Mouse (Mus musculus): ENCODE data around the gene Cited2.

Cited2 gene

DNA sequence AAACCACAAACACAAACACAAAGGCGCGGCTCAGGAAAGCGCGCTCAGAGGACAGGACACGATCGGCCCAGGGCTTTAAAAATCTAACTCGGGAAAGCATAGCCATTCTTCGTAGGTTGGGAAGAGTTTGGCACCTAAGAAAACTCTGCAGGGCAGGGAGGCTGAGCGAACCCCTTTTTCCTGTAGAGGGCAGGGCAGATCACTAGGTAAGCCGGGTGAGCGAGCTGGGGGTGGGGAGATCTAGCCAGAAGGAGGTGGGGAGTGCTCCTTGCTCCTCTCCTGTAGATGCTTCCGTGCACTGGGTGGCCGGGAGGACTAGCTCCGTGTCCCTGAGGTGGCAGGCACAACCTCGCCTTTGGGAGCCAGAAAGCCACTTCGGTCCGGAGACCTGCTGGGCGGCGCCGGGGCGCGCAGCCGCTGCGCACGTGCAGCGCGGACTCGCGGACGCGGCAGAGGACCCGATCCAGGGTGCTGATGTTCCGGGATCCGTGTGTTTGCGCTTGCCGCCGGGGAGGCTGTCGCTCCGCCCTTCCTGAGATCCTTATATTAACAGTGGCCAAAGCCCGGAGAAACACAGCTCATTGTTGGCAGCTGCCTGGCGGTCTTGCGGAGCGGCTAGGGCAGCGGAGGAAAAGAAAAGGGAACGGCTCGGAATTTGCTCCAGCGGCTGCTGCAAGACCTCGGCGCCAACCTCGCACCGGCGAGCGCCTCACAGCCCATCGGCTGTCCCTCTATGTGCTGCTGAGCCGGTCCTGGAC lies at the start of gene Cited2:
TSS of gene Cited2 (plus strand) at position 566 of the 758 bp plus-strand sequence.
- peak; percentile 97 to 98 for DNase-seq (ENCODE audit: low spot score in 2 of 2)

DNA sequence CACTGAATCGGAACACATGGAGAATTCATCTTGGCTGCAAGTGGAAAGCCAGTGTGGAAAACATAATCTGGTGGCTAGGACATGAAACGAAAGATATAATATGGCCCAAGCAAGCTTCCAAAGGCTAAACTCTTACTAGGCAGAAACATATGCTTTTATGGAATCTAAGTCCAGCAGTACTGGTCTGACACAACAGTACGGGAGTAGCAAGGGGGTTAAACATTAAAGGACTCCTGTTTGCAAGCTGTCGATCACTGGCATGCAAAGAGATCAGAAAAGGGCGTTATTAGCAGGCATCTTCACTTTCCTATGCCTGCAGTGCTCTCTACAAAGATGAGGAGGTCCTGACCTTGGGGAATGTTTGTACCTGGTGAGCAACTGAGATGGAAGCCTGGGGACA lies 48.6 kb upstream of the Cited2 start:
- DNase-seq (ENCODE audit: low spot score in 2 of 2): no peak

DNA sequence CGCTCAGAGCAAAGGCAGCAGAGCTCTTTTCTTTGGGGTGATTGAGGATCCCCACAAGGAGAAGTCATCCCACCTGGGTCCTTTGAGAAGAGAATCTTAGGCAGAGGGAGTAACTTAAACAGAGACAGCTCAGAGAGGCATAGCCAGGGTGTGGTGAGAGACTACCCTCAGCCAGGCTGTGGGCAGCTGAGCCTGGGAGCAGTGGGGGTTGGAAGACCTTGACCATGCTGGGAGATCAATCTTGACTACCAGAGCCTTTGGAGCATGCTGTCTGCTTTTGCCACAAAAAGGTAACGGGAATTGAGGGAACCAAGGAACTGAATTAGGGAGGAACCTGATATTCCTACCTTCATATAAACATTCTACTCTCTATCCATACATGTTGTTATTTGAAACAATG lies 48.1 kb upstream of the Cited2 start:
- no peak for DNase-seq (ENCODE audit: low spot score in 2 of 2)

DNA sequence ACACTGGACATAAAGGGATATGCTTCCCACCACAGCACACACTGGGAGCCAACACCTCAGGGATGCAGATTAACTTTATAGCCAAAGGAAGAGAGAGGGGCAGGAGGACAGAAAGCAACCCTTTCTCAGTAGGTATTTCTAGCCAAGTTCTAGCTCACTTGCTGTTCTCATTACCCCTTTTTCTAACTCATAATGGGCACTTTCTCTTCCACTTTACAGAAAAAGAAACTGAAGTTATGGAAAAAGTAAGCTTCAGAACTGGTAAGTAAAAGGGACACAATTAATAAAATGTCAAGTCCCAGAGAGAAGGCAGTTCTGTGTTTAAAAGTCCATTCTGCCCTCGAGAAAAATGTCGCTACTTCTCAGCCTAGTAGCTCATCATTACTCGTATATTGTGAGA lies 46.6 kb upstream of the Cited2 start:
- DNase-seq (ENCODE audit: low spot score in 2 of 2): no peak

DNA sequence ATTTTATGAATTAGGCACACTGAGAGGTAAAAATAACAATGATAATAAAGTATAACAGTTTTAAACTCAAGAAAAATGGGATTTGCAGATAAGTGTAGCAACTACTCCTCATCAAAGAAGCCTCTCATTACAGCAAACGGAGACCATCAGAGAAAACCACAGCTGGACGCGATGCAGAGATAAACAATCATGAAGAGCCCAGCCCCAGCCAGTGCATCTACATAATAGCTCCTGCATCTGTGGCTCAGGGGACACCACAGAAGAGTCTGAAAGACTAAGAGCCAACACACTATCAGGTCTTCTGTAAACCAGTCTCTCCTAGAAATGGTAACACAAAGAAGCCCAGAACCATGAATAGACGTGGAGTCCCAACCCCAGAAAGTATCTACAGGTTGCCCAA lies 45.7 kb upstream of the Cited2 start:
- no peak for DNase-seq (ENCODE audit: low spot score in 2 of 2)

DNA sequence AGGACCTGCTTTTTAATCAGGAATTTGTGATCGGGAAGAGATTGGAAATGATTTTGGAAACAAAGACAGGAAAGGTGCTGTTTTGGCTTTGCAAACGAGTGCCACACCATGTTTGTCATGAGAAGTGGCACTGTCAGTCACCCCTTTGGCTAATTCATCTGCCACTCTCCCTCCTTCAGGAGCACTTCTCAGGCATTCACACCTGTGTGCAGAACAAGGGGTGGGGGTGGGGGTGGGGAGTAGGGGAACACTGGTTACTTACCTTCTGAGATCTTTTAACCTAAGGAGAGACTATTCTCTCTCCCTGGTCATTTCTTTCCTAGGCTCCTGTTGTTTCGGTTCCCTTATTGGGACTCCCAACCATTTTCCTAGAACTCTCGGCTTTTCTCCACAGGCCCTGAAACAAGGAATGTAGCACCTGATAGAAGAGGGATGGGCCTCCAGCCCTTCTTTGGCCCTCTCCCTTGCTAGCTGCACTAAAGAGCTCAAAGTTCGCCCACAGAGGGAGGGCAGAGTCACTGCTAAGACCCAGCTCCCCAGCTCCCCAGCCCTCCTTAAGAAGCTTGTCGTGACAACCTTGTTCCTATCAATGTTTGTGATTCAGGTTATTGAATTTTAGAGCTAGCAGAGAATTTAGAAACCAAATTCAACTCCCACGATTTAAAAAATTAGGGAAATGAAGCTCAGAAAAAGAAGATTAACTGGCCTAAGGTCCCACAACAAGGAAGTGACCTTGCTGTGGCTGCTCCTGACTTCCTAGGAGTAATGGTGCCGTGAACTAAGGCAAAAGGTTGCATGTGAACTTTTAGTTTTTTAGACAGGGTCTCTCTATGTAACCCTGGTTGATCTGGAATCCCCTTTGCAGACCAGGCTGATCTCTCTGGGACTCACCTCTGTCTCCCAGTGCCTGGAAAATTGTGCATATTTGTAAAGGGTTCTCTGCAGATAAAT lies 42.3 kb upstream of the Cited2 start:
- DNase-seq (ENCODE audit: low spot score in 2 of 2): no peak

DNA sequence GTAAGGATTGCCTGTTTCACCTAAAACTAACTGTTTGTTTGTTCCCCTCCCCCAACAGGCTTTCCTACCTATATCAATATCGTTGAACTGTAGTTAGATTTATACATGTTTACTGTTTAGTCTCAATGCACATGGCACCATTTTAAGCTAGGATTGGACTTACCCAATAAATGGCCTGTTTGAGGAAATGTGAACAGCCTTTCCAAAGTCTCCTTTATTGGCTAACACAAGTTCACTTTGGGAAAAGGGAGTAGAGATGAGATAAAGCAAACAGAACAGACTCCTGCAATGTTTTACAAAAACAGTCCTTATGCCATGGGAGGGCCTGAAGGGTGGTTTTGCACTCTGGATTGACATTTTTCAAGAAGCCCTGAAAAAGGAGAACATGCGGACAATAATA lies 41.6 kb upstream of the Cited2 start:
- DNase-seq (ENCODE audit: low spot score in 2 of 2): no peak

DNA sequence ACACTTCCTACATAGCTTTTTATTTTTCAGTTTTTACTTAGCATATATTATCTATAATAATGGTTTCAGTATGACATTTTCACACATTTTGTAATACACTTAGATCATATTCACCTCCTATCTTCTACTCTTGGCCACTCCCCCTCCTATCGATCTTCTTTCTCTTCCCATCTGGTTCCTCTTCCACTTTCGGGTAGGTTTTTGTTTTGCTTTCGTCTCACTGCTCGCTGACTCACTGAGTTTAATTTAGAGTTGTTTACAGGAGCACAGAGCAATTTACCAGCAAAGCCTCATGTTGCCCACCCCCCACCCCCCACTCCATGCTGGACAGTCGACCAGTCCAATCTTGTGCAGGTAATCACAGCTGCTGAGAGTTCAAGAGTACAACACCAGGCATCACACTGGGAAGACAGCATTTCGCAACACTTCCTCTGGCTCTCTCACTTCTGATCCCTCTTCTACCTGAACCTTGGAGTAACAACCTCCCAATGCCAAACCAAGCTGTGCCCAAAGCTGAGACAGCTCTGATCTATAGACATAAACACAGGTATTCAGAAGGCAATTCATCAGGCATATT lies 39.1 kb upstream of the Cited2 start:
- DNase-seq (ENCODE audit: low spot score in 2 of 2): no peak

DNA sequence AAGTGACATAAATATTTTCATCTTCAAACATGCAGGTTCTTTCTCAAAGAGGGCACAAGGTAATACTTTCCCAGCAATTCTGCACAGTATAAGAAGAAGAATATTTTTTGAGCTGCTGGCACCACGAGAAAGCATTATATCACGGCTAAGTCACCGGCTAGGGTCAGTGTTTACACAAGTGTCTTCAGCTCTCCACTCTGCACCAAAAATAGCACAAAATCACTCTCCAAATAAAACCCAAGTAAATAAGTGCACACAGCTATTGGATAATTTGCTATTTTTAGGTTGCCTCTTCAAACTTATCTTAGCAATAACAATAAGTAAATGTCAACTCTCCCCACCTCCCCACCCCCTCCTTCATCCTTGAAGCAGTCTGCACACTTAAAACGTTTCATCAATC lies 33.2 kb upstream of the Cited2 start:
- DNase-seq (ENCODE audit: low spot score in 2 of 2): no peak

DNA sequence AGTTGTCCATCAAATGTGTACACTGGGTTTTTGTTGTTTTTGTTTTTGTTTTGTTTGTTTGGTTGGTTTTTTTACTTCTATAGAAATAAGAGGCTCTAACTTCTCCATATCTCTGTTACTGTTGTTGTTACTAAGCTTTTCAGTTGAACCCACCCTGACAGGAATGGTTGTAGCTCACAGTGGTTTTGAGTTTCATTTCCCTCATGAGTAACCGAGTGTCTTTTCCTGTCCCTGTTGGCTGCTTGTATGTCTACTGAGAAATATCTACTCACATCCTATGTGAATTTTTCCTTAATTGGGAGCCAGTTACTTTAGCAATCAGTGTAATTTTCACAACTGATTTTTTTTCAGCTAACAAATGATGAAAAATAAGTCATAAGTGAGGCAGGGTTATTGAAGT lies 31.3 kb upstream of the Cited2 start:
- DNase-seq (ENCODE audit: low spot score in 2 of 2): no peak

DNA sequence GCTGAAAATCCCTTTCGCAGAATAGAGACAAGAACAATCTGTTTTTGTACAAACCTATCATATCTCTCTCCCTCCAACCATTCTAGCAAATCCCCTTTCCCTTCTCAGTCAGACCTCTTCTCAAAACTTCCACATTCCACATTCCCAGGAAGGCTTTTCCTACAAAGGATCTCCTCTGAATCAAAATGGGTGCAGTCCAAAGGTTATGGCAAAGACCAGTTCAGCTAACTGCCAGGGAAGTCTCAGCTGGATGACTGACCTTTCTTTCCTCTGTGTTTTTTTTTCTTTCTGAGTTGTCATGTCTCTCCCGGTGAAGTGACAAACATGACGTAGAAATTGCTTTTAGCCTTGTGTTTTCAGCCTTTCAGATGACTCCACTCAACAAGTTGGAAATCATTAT lies 27.2 kb upstream of the Cited2 start:
- DNase-seq (ENCODE audit: low spot score in 2 of 2): no peak

DNA sequence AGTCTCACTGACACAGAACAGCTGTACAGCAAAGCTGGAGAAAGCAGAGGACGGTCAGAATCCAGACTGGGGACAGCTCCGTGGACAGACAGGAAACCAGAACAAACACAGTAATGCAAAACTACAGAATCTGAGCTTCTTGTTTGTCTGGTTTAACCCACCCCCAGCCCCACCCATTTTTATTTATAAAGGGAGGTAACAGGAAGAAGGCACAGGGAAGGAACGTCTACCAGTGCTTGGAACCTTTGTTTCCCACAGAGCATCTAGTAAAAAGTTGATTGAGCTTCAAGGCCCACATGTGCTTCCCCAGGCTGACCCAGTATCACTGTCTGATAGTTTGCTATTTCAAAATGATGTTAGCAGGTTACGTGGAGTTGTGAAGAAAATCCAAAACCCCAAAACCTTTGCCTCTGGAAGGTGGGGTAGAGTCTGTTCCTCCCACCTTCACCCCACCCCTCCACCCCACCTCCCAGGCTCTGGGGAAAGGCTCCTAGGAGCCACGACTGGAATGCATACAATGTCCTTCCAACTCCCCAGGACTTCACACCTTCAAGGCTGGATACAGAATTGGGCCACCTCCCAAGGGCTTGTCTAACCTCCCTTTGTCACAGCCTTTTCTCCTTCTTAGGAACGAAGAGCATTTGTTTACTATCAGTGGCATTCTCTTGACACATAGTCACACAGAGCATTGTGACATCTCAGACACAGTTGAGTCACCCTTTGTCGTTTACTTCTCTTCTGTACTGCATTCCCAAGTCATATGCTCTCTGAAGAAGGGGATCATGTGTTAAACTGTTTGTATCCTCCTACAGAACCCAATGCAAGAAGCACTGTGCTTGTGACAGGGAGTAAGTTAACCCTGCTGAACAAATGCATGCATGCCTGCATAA lies 25.4 kb upstream of the Cited2 start:
- no peak for DNase-seq (ENCODE audit: low spot score in 2 of 2)

DNA sequence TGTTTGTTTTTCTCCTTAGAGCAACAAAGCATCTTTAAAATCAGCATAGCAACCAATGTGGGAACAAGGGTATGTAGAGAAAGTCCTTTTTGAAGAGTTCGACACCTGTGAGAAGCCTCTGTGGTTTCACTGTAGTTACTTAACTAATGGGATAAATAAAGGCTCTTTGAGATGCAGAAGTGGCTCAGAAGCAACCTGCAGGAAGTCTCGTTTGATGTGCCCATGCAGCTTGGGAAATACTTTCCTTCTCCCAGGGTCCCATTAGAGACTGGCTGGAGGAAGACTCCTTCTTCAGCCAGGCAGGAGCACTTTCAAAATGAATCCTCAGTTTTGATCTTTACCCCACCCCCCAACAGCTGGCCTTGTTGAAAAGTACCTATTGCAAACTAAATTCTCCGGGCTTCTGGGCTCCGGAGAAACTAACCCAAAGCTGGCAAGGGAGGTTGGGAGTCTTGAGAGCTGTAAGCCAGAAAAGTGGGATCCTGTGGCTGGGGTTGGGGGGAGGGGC lies 17.5 kb upstream of the Cited2 start:
- no peak for DNase-seq (ENCODE audit: low spot score in 2 of 2)

DNA sequence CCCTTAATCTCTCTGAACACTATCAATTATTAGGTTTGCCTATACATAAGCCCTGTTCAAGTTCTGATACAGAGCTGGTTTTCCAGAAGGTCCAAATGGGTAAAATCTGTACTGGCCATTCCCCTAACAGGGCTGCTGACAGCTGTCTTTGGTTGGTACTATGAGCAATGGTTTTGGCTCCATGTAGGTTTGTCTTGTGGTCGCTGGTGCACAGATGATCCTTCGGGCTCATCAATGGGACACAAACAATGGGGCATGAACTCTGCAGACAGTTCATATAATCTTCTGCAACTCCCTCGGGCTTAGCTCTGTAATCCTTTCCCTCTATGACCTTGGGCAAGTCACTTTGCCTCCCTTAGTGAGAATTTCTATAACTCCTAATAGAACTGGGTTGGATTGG lies 12.3 kb upstream of the Cited2 start:
- no peak for DNase-seq (ENCODE audit: low spot score in 2 of 2)

DNA sequence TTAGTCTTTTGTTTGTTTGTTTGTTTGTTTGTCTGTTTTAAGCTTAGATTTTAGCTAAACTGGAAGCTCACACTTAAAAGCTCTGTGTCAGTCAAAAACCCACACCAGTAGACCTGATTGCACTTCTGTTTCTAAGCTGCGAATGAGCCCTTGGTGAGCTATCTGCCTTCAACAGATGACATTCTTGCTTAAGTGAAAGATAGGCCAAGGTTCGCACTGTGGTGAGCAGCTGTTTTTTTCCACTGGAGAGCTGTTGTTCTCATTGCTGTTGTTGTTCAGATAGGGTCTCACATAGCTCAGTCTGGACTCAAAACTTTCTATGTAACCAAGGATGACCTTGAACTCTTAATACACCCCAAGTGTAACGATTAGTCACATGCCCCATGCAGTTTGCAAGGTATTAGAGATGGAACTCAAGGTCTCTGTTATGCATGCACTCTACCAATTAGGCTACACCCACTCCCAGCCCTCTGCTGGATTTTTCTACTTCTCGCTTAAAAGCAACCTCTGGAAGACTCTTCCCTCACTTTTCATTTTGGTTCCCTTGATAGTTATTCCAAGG lies 3.9 kb upstream of the Cited2 start:
- DNase-seq (ENCODE audit: low spot score in 2 of 2): no peak

DNA sequence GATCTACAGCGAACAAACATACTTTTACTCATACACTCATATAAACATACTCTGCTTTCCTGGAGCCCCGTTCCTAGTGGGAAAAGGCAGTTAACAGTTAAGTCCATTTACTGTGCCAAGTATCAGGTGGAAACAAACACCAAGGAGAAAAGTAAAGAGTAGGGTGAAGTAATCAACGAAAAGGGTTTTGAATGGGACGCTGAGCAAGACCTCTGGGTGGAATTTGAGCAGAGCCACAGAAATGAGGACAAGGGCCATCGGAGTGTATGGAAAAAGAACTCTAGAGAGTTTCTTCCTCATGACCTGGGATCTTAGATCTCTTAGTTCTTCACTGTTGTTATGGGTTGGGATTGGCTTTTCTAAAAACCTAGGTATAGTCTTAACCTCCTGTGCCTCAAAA lies 3.4 kb upstream of the Cited2 start:
- no peak for DNase-seq (ENCODE audit: low spot score in 2 of 2)

DNA sequence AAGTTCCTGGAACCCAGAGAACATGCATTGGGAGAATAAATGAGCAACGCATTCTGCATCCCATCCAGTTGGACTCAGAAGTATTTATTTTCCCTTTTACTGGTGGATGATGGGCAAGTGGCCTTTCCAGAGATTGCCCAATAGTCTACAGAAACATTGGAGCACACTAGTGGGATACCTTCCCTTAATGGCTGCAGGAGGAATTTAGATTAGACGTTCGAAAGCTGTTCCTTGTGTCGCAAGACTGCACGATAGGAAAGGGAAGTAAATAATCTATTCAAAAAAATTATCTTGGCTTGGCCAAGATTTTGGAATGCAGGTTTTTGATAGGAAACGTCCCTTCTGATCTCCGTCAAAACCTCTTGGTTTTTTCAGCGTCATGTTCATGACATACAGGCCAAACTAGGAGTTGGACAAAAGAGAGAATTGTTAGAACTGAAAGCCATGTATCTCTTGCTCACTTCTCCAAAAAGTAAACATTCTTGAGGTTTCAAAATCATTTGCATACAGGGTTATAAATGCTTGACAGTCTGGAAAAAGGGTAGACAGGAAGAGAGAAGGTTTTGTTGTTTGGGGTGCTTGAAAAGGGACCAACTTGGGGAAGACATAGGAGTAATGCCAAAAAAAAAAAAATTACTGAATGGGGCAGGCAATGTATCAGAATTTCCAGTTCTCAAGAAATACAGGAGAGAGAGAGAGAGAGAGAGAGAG lies 2.0 kb upstream of the Cited2 start:
- DNase-seq (ENCODE audit: low spot score in 2 of 2): no peak

DNA sequence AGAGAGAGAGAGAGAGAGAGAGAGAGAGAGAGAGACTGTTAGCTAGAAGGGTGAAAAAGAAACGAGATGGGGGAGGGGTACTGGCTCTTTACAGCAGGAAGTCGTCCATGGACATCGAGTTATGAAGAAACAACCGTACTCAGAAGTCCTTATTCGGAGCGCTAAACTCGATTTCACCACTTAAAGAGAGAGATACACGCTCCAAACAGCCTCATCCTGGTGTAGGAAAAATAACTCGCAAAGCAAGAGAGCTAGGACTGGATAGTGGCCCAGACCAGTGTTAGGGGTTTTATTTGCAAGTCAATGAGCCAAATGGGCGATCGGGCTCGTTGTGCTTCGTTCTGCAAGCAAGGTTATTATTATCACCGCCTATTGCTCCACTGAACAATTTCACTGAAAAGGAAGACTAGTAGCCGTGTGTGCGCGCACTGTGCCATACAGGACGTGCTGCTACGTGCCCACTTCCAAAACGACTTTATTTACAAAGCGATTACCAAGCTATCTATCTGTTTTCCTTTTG lies 1.4 kb upstream of the Cited2 start:
- peak; percentile 59 to 74 for DNase-seq (ENCODE audit: low spot score in 2 of 2)

DNA sequence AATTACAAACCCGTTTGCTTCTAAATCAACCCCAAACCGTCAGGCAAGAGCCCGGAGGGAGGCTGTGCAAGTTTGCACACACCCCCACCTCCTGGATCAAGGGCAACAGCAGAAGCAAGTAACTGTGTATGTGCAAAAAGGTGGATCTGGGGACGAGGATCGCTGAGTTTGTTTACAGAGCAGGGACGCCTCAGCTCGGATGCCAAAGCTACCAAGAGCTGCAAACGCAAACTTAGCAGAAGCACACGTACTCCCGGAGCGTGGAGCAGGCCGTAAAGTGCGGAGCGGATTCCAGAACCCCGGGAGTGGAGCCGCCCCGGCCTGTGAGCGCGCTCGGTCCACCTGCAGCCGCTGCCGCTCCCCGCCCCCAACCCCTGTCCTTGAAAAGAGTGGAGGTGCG lies 860 bp upstream of the Cited2 start:
- peak; percentile 96 for DNase-seq (ENCODE audit: low spot score in 2 of 2)

DNA sequence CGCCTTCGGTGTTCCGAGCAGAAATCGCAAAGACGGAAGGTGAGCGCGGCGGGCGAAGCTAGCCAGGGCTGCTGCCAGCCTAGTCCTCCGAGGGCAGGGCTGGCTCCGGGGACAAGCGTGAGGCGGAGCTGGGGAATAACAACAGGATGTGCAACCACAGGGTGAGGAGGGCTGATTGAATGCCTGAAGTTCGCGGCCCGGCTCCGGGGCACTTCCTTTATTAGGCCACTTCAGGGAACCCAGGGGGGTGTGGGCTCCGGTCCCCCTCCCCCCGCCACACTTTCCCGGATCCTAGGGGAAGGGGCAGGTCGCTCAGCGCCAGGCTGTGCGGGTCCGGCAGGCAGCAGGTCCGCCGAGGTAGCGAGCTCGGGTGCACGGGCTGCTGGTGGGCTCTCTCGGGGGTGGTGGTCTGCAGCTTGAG lies 413 bp downstream of the Cited2 start:
- no peak for DNase-seq (ENCODE audit: low spot score in 2 of 2)

Measured in right cerebral cortex, postnatal 10 days (tissue).